Mouse (Mus musculus) kidney, postnatal 0 days (tissue): Measurements from ENCODE around the gene Rhcg. TPM values are rescaled to one million over a fixed set of nuclear protein-coding genes. Genes with fewer than 3 reads are reported as not detected.

ENCODE experiments used
- ATAC-seq: fragments of 200-750 bp; cut with Nextera tagmentation; replicated peaks from 2 replicates; pipeline ENCODE4 v1.8.0; 2017; ENCODE audit warnings: low read depth, moderate number of reproducible peaks, moderate TSS enrichment, moderate library complexity; ENCODE audit not compliant: low FRiP score
- DNase-seq: peaks from one replicate; pipeline ENCODE4 v3.0.0-alpha.2; 2016; ENCODE audit warnings: low spot score
- H3K27ac ChIP-seq: fragments of 300-500 bp; sonication (generic); 2 replicates; pipeline ENCODE4 v1.5.1; 2014; ENCODE audit warnings: mild to moderate bottlenecking
- H3K27me3 ChIP-seq: fragments of 300-500 bp; sonication (generic); 2 replicates; pipeline ENCODE4 v1.6.1; 2014; ENCODE audit warnings: low read length, mixed read lengths; ENCODE audit not compliant: insufficient read depth
- H3K36me3 ChIP-seq: fragments of 300-500 bp; sonication (generic); 2 replicates; pipeline ENCODE4 v1.6.1; 2014; ENCODE audit warnings: low read length, mixed read lengths; ENCODE audit not compliant: insufficient read depth
- H3K4me1 ChIP-seq: fragments of 300-500 bp; sonication (generic); replicated peaks from 2 replicates; pipeline ENCODE4 v1.6.1; 2014; ENCODE audit warnings: antibody characterized with exemption, low read length, mixed read lengths; ENCODE audit not compliant: insufficient read depth
- H3K4me2 ChIP-seq: fragments of 300-500 bp; sonication (generic); 2 replicates; pipeline ENCODE4 v1.6.1; 2014; ENCODE audit warnings: mild to moderate bottlenecking, low read length, moderate library complexity, mixed read lengths
- H3K4me3 ChIP-seq: fragments of 300-500 bp; sonication (generic); replicated peaks from 2 replicates; pipeline ENCODE4 v1.5.1; 2014; ENCODE audit warnings: low read depth, low read length
- H3K9ac ChIP-seq: fragments of 300-500 bp; sonication (generic); 2 replicates; pipeline ENCODE4 v1.6.1; 2014; ENCODE audit warnings: low read depth, low read length
- H3K9me3 ChIP-seq: fragments of 300-500 bp; sonication (generic); replicated peaks from 2 replicates; pipeline ENCODE4 v1.6.1; 2016; ENCODE audit warnings: low read length, inconsistent platforms, mixed read lengths
- CTCF ChIP-seq: IDR thresholded peaks from 2 replicates; pipeline ENCODE4 v1.5.1; 2016; ENCODE audit warnings: antibody characterized with exemption, low read depth, mild to moderate bottlenecking, moderate library complexity
- WGBS: fragments of 180-500 bp; shearing (Covaris S2); extraction: QIAGEN DNeasy Blood & Tissue Kit; methylation state at CpG from one replicate; pipeline ENCODE4 v1.1.7; 2014; 5-methylcytosine and 5-hydroxymethylcytosine counted together
- polyA plus RNA-seq: library from polyadenylated mRNA; unstranded; fragments of >200 nt; fragmentation: Nextera tagmentation; extraction: Ambion mirVana; gene quantifications from 2 replicates; pipeline ENCODE4 v1.2.1, GENCODE M21; 2015

The Rhcg gene
- polyA plus RNA-seq, 1 experiment from 2014 or later = 117 TPM

DNA sequence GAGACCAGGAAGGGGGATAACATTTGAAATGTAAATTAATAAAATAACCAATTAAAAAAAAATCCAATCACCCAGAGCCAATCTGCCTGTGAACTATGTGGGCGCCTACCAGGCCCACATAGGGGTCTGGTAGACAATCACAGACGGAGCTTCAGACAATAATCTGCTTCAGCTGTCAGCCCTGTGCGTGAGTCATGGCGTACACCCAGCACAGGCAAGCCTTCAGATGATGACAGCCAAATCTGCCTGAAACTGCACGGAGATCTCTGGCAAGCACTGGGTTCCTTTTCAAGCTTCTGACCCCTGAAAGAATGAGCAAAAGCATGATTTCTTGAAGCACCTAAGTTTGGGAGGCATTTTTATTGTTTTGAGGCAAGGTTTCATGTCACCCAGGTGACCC, 8.7 kb upstream of the Rhcg start:
- ATAC-seq (no peak), DNase-seq (no peak)
- 72% methylated on average over 5 of the region's 5 CpGs for WGBS
- Histone ChIP-seq H3K9ac (no peak overlapping the region), H3K4me2 (no peak overlapping the region), H3K4me3 (no peak overlapping the region), H3K4me1 (no peaks in the 10 kb centered on the region), H3K27ac (no peak overlapping the region), H3K9me3 (no peaks in the 10 kb centered on the region), H3K36me3 (no peaks in the 10 kb centered on the region), H3K27me3 (no peaks in the 10 kb centered on the region)
- no peak for TF ChIP-seq CTCF

GRCm38 (mm10) chr7:79623086-79623485, 5.6 kb upstream of the Rhcg start:
- ATAC-seq (peak; percentile 61; the same call in 1 of the 2 replicates), DNase-seq (no peak)
- WGBS = 52% methylated on average over 8 of the region's 8 CpGs
- no peak overlapping the region for H3K4me2 ChIP-seq
- no peak for TF ChIP-seq CTCF
- H3K27ac ChIP-seq = no peak overlapping the region
- no peaks in the 10 kb centered on the region for H3K36me3 ChIP-seq
- peaks cover 1% of the 10 kb centered on the region; the same call in 1 of the 2 replicates for H3K27me3 ChIP-seq
- no peaks in the 10 kb centered on the region for H3K9me3 ChIP-seq
- H3K4me3 ChIP-seq = no peak overlapping the region
- no peak overlapping the region for H3K9ac ChIP-seq
- no peaks in the 10 kb centered on the region for H3K4me1 ChIP-seq

- WGBS = 62% methylated on average over 4 of the region's 4 CpGs
- peak; percentile 39 for TF ChIP-seq CTCF
- peaks cover 24% of the 10 kb centered on the region; the same call in 1 of the 2 replicates for H3K27me3 ChIP-seq
- no peak overlapping the region for H3K9ac ChIP-seq
- DNase-seq (no peak), ATAC-seq (0 out of 2 replicates have a peak, but pooled peaks have one; percentile 10)
- H3K36me3 ChIP-seq = no peaks in the 10 kb centered on the region
- no peak overlapping the region for H3K27ac ChIP-seq
- H3K4me1 ChIP-seq = no peaks in the 10 kb centered on the region
- no peak overlapping the region for H3K4me3 ChIP-seq
- no peaks in the 10 kb centered on the region for H3K9me3 ChIP-seq
- H3K4me2 ChIP-seq = no peak overlapping the region
Observed at GRCm38 (mm10) chr7:79619493-79619892, 2.0 kb upstream of the Rhcg start.

- Histone ChIP-seq H3K9me3 (no peaks in the 10 kb centered on the region), H3K9ac (0 out of 2 replicates have a peak overlapping the region, but pooled peaks have one; percentile 37), H3K4me2 (peak overlapping the region; percentile 43; the same call in 1 of the 2 replicates), H3K36me3 (no peaks in the 10 kb centered on the region), H3K4me1 (no peaks in the 10 kb centered on the region), H3K27me3 (peaks cover 24% of the 10 kb centered on the region; the same call in 1 of the 2 replicates), H3K27ac (0 out of 2 replicates have a peak overlapping the region, but pooled peaks have one; percentile 13), H3K4me3 (0 out of 2 replicates have a peak overlapping the region, but pooled peaks have one; percentile 26)
- ATAC-seq = no peak
- 69% methylated on average over 1 of the region's 1 CpGs for WGBS
- no peak for DNase-seq
- TF ChIP-seq CTCF = no peak
Observed at GRCm38 (mm10) chr7:79615941-79616340, 1.5 kb downstream of the Rhcg start.

GRCm38 (mm10) chr7:79615008-79615407, 2.4 kb downstream of the Rhcg start:
- H3K4me2 ChIP-seq = peak overlapping the region; percentile 31; the same call in 1 of the 2 replicates
- DNase-seq (no peak), ATAC-seq (no peak)
- H3K9ac ChIP-seq = no peak overlapping the region
- no peak overlapping the region for H3K4me3 ChIP-seq
- no peaks in the 10 kb centered on the region for H3K9me3 ChIP-seq
- H3K27me3 ChIP-seq = peaks cover 24% of the 10 kb centered on the region; the same call in 1 of the 2 replicates
- WGBS = 53% methylated on average over 4 of the region's 4 CpGs
- TF ChIP-seq CTCF = no peak
- no peaks in the 10 kb centered on the region for H3K36me3 ChIP-seq
- no peak overlapping the region for H3K27ac ChIP-seq
- H3K4me1 ChIP-seq = no peaks in the 10 kb centered on the region

- H3K9me3 ChIP-seq = no peaks in the 10 kb centered on the region
- DNase-seq (no peak), ATAC-seq (no peak)
- no peak overlapping the region for H3K4me3 ChIP-seq
- H3K27ac ChIP-seq = no peak overlapping the region
- 50% methylated on average over 11 of the region's 11 CpGs for WGBS
- no peaks in the 10 kb centered on the region for H3K4me1 ChIP-seq
- H3K9ac ChIP-seq = no peak overlapping the region
- peaks cover 24% of the 10 kb centered on the region; the same call in 1 of the 2 replicates for H3K27me3 ChIP-seq
- H3K4me2 ChIP-seq = no peak overlapping the region
- peak; percentile 31; the same call in 1 of the 2 replicates for TF ChIP-seq CTCF
- H3K36me3 ChIP-seq = no peaks in the 10 kb centered on the region
Observed at GRCm38 (mm10) chr7:79613314-79613713, 4.1 kb downstream of the Rhcg start.
